Mouse (Mus musculus) heart, adult 9 months (tissue): ENCODE results near the gene Spg11.
"Not testable (repeated sequence)": the region's sequence is repeated elsewhere in the genome, so short reads cannot be mapped to it uniquely, and the experiment has no call there.

Experiments used
- DNase-seq, 2 experiments: peaks; one replicate each; pipeline ENCODE4 v3.0.0; 2022; ENCODE audit warnings: low spot score in 2 of 2

Spg11 gene

GRCm38 (mm10) chr2:122145756-122146155 is 27.6 kb upstream of the Spg11 start:
- DNase-seq: no peak

- DNase-seq: no peak
Observed at GRCm38 (mm10) chr2:122143111-122143510, 24.9 kb upstream of the Spg11 start.

GRCm38 (mm10) chr2:122141332-122141967 is 23.3 kb upstream of the Spg11 start:
- DNase-seq: no peak

DNA sequence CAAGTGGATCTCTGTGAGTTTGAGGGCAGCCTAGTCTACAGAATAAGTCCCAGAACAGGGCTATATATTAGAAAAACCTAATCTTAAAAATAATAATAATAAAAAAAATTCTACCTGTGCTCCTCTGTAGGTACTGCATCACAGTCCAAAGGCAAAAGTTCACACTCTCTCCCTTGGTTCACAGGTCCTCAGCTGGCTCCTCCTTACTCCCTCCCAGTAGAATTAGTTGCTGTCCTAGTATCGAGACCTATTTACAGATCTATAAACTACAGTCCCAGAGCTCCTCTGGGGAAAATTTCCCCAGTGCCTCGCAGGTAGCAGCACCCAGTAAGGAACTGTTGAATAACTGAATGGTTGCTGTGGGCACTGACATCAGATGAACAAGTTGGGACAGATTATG is 22.6 kb upstream of the Spg11 start:
- no peak for DNase-seq

DNA sequence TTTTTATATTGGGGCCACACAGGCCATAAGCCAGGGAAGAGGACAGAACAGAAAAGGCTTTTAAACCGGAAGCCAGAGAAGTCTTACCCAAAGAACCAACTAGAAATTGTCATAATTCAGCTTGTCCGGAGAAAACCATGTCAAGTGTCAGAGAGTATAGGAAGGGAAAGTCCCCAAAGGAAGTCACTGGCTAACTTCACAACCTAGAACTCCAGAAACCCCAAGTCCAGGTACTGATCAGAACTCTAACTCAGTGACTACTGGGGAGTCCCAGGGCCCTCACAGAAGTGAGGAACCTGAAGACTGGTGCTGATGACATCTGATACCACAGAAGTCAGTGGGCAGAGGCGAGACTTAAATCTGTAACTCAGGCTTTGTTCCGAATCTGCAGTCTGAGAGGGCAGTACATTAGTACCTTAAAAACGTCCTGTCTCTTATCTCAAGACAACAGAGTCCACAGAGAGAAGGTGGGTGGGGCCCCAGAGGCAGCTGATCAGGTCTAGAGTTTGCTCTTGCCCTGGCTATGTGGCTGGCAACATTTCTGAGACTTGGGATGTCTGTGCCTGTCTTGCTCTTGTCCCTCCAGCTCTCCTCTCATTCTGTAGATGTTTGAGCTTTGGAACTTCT is 19.8 kb upstream of the Spg11 start:
- no peak for DNase-seq

DNA sequence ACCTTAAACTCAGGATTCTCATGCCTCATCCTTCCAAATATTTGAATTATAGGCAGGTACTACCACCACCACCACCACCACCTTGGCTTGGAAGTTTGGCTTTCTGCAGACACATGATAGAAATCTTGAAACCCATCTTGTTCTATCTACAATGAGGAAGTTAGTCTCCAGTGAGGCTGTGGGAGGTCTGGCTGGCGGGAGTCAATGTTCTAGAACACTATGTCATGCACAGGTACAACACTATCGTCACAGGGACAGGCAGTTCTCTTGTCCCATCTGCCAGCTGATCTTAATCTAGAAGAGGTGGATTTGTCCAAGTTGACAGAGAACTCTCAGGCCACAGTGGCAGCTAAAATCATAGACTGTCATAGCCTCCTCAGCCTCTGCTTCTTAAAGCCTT is 14.4 kb upstream of the Spg11 start:
- DNase-seq: no peak

- no peak for DNase-seq
Observed at GRCm38 (mm10) chr2:122132078-122132477, 13.9 kb upstream of the Spg11 start.

DNA sequence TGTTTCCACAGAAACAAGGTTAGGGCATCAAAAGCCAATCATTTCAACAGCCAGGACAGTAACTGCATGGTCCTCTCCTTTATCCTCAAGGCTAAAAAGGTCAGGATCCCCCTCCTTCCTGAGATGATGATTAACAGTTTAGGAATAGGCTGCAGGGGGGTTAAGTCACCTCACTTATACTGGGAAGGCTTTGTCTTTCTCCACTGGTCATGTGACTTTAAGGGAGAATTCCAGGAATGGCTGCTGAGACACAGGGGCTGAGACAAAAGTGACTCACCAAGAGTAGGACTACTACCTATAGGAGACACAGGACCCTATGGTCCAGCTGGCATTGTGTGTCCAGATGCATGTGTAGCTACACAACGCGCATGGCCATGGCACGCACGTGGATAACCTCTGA is 9.4 kb upstream of the Spg11 start:
- DNase-seq: no peak

GRCm38 (mm10) chr2:122126765-122127347 is 8.7 kb upstream of the Spg11 start:
- DNase-seq: no peak

DNA sequence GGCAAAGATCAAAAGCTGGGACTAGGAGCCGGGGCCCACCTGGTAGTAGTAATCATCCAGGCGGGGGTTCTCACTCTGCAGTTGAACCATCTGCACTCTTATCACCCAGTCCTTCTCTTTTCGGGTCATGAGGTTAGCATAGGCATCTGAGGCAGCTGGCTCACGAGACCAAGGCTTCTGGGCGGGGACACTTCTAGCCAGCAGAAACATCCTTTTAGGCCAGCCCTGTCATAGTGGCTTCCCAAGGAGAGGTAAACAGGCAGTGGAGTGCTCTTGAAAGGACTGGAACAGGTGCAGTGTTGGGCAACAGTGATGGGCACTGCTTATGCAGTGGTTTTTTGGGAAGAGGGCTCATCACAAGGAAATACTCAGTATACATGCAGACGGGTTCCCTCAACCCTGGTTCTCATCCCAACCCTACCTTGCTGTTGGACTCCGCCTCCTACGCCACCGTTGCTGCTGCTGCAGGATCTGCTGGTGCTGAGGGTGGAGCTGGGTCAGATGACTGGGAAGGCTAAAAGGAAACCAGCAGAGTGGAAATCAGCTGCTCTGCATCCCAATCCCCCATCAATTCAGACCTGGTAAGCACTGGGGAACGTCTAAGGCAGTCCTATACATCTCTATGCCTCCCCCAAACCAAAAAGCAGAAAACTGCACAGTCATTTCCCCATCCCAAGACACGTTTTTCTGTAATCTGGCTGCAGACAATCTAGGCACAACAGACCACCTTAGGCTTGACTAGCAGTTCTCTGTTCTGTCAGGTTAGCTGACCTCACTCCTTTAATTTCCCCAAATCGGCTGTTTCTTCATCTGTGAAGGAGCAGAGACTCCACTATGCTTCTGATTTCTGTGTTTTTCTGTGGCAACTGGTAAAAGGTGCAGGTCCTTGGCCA is 7.7 kb upstream of the Spg11 start:
- no peak for DNase-seq

DNA sequence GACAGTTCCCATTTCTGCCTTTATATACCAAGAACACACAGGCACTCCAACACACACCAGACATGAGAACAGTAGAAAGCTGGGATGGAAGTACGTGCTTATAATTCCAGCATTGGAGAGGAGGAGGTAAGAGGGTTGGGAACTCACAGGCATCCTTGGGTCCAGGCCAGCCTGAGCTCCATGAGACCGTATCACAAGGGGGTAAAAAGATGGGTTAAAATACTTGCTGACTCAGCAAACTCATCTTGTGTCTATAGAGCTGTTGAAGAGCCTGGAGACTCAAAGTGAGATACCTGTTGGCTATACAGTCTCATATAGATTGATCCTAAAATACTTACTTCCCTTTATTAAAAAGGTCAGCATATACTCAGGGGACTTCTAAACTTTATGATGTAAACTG is 1.3 kb downstream of the Spg11 start:
- DNase-seq: no peak

DNA sequence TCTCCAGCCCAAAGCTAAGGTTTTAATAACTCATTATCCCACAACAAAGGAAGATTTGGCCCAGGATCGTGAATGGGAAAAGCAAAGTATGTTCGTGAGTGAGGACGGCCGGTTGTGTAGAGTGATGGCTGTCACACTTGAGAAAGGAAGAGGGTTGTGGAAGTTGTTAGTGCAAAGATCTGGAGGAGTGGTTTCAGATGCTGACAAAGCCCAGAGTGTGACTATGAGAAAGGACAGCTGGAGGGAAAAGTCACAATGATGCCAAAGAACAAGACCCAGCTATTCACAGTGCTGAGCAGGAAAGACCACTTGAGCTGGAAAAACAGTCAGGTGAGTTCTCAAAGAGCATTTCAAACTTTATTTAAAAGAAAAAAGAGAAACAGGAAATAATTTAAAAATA is 8.5 kb downstream of the Spg11 start:
- peak in 1 of 2 experiments; percentile 14 for DNase-seq

- DNase-seq: no peak
Observed at GRCm38 (mm10) chr2:122108101-122108500, 10.1 kb downstream of the Spg11 start.

- no peak for DNase-seq
Observed at GRCm38 (mm10) chr2:122102070-122102469, 16.1 kb downstream of the Spg11 start.

GRCm38 (mm10) chr2:122097686-122098085 is 20.5 kb downstream of the Spg11 start:
- not testable (repeated sequence) for DNase-seq

GRCm38 (mm10) chr2:122093844-122094243 is 24.3 kb downstream of the Spg11 start:
- no peak for DNase-seq

DNA sequence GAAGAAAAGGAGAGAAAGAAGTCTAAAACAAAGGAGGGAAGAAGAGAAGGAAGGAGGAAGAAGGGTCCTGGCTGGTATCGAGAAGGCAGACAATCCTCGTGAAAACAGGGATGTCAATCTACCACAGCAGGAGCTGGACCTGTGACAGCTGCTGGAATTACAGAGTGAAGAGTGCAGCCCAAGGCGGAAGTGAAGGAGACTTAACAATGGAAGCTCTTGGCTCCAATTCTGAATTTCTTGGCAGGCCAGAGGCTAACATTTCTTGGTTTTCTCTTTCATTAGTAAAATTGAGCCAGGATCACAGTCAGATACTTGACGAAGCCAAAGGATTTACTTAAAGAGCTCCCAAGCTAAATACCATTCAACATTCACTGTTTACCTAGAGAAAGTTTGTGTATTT is 31.7 kb downstream of the Spg11 start:
- DNase-seq: peak; percentile 27 to 61

DNA sequence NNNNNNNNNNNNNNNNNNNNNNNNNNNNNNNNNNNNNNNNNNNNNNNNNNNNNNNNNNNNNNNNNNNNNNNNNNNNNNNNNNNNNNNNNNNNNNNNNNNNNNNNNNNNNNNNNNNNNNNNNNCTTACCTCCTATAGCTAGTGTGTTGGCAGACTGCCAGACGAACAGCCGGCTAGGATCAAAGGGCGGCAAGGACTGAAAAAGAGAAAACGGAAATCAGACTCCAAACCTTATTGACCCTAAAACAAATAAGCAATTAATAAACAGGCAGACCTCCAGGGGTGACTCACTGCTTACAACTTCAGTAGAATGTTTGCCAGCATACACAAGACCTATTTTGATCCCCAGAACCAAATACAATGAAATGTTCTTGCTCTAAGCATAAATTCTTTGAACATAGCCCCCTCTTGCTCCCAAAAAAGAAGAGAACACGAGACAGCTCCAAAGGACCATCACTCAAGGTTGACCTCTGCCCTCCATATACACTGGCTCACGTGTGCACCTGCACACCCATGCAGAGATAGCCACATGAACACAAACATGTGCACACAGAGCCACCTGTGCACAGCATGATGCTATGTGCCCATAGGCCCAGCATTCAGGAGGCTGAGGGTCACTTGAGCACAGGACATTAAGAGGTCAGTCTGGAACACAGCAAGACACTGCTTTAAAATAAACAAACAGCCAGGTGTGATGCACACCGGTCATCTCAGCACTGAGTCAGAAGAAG is 36.3 kb downstream of the Spg11 start:
- no peak for DNase-seq

- peak in 1 of 2 experiments; percentile 56 for DNase-seq
Observed at GRCm38 (mm10) chr2:122069922-122070321, 48.3 kb downstream of the Spg11 start.

- no peak for DNase-seq
Observed at GRCm38 (mm10) chr2:122069144-122069912, 48.9 kb downstream of the Spg11 start.

DNA sequence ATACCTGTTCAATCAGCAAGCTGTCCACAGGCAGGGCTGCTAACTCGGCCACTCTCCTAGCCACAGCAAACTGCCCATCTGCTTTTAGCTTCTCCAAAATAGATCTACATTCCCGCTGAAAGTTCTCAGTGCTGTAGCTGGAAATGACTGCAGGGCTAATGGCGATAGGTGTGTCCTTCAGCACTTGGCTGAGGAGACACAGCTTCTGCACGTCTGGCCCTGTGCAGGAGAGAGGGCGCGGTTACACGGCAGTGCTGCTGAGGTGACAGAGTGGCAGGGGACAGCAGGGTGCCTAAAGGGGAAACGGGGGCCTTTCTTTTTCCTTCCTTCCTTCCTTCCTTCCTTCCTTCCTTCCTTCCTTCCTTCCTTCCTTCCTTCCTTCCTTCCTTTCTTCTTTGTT is 51.9 kb downstream of the Spg11 start:
- DNase-seq: peak in 1 of 2 experiments; percentile 12
